Mouse (Mus musculus) stomach, postnatal 0 days (tissue): ENCODE data around the gene Smyd2.

Experiments used
- CTCF ChIP-seq: IDR thresholded peaks from 2 replicates; pipeline ENCODE4 v1.5.1; 2016; ENCODE audit warnings: antibody characterized with exemption, low read depth, mild to moderate bottlenecking, moderate library complexity
- EP300 ChIP-seq: optimal IDR thresholded peaks from 2 replicates; pipeline ENCODE3; 2016; ENCODE audit warnings: antibody characterized with exemption

DNA sequence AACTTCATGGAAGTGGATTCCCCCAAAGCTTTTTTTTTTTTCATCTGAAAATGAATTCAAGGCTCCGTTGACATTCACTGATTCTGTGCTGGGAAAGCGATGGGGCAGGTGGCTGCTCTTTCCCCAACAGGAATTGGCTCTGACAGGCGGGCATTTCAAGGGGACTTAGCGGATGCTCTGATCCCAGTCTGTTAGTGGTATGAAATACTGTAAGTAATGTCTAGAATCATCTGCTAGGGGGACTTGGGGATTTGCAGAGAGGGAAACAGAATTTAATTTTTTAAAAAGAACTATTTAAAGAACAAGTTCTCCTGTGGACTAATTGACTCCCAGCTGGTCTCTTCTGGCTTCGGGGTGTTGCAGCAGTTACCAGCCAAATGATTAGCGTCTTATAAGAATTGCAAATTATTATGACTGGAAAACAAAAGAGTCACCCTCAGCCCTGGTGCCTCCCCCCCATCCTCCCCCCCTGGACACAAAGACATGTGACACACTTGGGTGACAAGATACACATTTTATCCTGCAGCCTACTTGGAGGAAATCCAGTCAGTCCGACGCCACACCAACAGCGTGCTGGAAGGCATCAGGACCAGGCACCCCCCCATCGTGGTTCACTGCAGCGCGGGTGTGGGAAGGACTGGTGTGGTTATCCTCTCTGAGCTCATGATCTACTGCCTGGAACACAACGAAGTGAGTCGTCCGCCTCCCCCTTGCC lies 57.2 kb downstream of the Smyd2 start:
- no peak for TF ChIP-seq CTCF
- no peak for TF ChIP-seq EP300
